Mouse (Mus musculus) myocyte (in vitro differentiated cells): ENCODE measurements around the gene Tjp1.

Source experiments
- E2F4 ChIP-seq: IDR thresholded peaks from one replicate; pipeline ENCODE4 v1.6.1; 2011; ENCODE audit warnings: mild to moderate bottlenecking, control low read depth, moderate library complexity; ENCODE audit not compliant: insufficient read depth
- MAX ChIP-seq: IDR thresholded peaks from one replicate; pipeline ENCODE4 v1.6.1; 2011; ENCODE audit warnings: low read depth, mild to moderate bottlenecking, control low read depth
- MYOD1 ChIP-seq, 3 experiments: IDR thresholded peaks; one replicate each; pipeline ENCODE4 v1.6.1; 2011; ENCODE audit warnings: control low read depth in 2 of 3, low read depth in 2 of 3, mild to moderate bottlenecking in 2 of 3, moderate library complexity in 1 of 3; ENCODE audit not compliant: insufficient read length in 2 of 3, control insufficient read depth in 1 of 3
- MYOG ChIP-seq, 3 experiments: IDR thresholded peaks; one replicate each; pipeline ENCODE4 v1.6.1; 2011; ENCODE audit warnings: control low read depth in 2 of 3, low read depth in 2 of 3, mild to moderate bottlenecking in 2 of 3; ENCODE audit not compliant: insufficient read length in 2 of 3, control insufficient read depth in 1 of 3, insufficient read depth in 1 of 3
- POLR2A ChIP-seq: IDR thresholded peaks from one replicate; pipeline ENCODE4 v1.6.1; 2011; ENCODE audit warnings: low read depth, mild to moderate bottlenecking, control low read depth, moderate library complexity; ENCODE audit not compliant: insufficient read length
- POLR2AphosphoS2 ChIP-seq: IDR thresholded peaks from one replicate; pipeline ENCODE4 v1.6.1; 2011; ENCODE audit warnings: low read depth, control low read depth; ENCODE audit not compliant: insufficient read length
- REST ChIP-seq: IDR thresholded peaks from one replicate; pipeline ENCODE4 v1.6.1; 2011; ENCODE audit warnings: mild to moderate bottlenecking, control low read depth, moderate library complexity; ENCODE audit not compliant: insufficient read depth, insufficient read length
- SRF ChIP-seq: IDR thresholded peaks from one replicate; pipeline ENCODE4 v1.6.1; 2011; ENCODE audit warnings: low read depth; ENCODE audit not compliant: control insufficient read depth, insufficient read length
- TCF12 ChIP-seq: IDR thresholded peaks from one replicate; pipeline ENCODE4 v1.6.1; 2011; ENCODE audit warnings: mild to moderate bottlenecking, control low read depth; ENCODE audit not compliant: poor library complexity, insufficient read depth, severe bottlenecking
- TCF3 ChIP-seq: IDR thresholded peaks from one replicate; pipeline ENCODE4 v1.6.1; 2011; ENCODE audit warnings: low read depth, control low read depth; ENCODE audit not compliant: insufficient read length
- USF1 ChIP-seq: IDR thresholded peaks from one replicate; pipeline ENCODE4 v1.6.1; 2011; ENCODE audit warnings: low read depth, mild to moderate bottlenecking, control low read depth, moderate library complexity

DNA sequence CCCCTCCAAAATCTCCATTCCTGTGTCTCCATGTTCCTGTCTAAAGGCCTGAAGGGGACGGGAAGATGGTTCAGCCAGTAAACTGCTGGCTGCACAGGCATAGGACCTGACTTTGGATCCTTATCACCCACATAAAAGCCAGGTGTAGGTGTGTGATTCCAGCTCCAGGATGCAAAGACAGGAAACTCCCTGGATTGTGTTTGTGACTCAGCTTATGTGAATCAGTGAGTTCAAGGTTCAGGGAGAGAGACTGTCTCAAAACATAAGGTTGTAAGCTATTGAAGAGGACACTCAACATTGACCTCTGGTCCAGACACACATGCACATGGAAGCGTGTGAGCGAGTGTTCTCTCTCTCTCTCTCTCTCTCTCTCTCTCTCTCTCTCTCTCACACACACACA lies 72.4 kb downstream of the Tjp1 start:
- TF ChIP-seq POLR2A (no peak), MAX (no peak), POLR2AphosphoS2 (no peak), REST (no peak), TCF12 (no peak), USF1 (no peak), E2F4 (no peak), MYOG (IDR thresholded peaks at IDR 0.05; ENCODE audit: control insufficient read depth in 1 of 3, insufficient read depth in 1 of 3, insufficient read length in 2 of 3, low read depth in 2 of 3) (no peak), MYOD1 (IDR thresholded peaks at IDR 0.05; ENCODE audit: control insufficient read depth in 1 of 3, insufficient read length in 2 of 3, low read depth in 2 of 3) (no peak), SRF (no peak), TCF3 (no peak)
